19 mouse cellular contexts compared by ENCODE assay signal in genomic region chr13:99454977-99455376, GRCm38 (mm10).
A peak's percentile ranks its signal among the peaks of the same experiment; 100 is the strongest.
DNase-seq lines count a peak whose midpoint lies in the region; ATAC-seq and TF ChIP-seq lines count a peak whose summit lies in the region.
"Had no signal": no experiment of that assay in that cellular context is flagged by ENCODE, and none has a peak within 500 bp of the region (broad histone marks: within the 10 kb centered on the region; RNA-seq: fewer than 3 reads in every experiment).

No protein-coding gene starts in this region.

- no peaks in the 10 kb centered on the region for H3K9me3 ChIP-seq in forebrain, embryonic 13.5 days (replicated peaks)
- H3K9me3 ChIP-seq in forebrain, embryonic 16.5 days (ENCODE audit: control insufficient read depth, low read length), result no peaks in the 10 kb centered on the region
- H3K9me3 ChIP-seq in hindbrain, embryonic 11.5 days (ENCODE audit: control insufficient read depth, low read length), result no peaks in the 10 kb centered on the region
- no peaks in the 10 kb centered on the region for H3K9me3 ChIP-seq in hindbrain, postnatal 0 days (ENCODE audit: low read length)
- H3K9me3 ChIP-seq in midbrain, embryonic 11.5 days (ENCODE audit: control insufficient read depth, low read length), result no peaks in the 10 kb centered on the region
- no peaks in the 10 kb centered on the region for H3K9me3 ChIP-seq in midbrain, embryonic 16.5 days (replicated peaks; ENCODE audit: control insufficient read depth, low read length, poor library complexity, severe bottlenecking)
- H3K9me3 ChIP-seq: embryonic facial prominence, embryonic 13.5 days; forebrain, embryonic 12.5 days; hindbrain, embryonic 15.5 days had no signal

- H3K4me1 ChIP-seq in forebrain, embryonic 13.5 days, result peaks cover 63% of the 10 kb centered on the region
- peaks cover 37% of the 10 kb centered on the region for H3K4me1 ChIP-seq in forebrain, embryonic 16.5 days (replicated peaks; ENCODE audit: control insufficient read depth, insufficient read depth, low read length)
- no peaks in the 10 kb centered on the region for H3K4me1 ChIP-seq in hindbrain, embryonic 11.5 days (replicated peaks; ENCODE audit: control insufficient read depth, insufficient read depth, low read length)
- peaks cover 10% of the 10 kb centered on the region for H3K4me1 ChIP-seq in hindbrain, postnatal 0 days (ENCODE audit: insufficient read depth, low read length)
- peaks cover 4% of the 10 kb centered on the region; the same call in 1 of the 2 replicates for H3K4me1 ChIP-seq in midbrain, embryonic 11.5 days (ENCODE audit: control insufficient read depth, insufficient read depth, low read length)
- peaks cover 39% of the 10 kb centered on the region for H3K4me1 ChIP-seq in midbrain, embryonic 16.5 days (ENCODE audit: control insufficient read depth, insufficient read depth, low read length)

- WGBS in forebrain, embryonic 13.5 days, result 89% methylated on average over 7 of the region's 7 CpGs
- WGBS in forebrain, embryonic 16.5 days, result 80% methylated on average over 7 of the region's 7 CpGs
- WGBS in hindbrain, embryonic 11.5 days, result 91% methylated on average over 7 of the region's 7 CpGs
- 80% methylated on average over 7 of the region's 7 CpGs for WGBS in hindbrain, postnatal 0 days
- WGBS in midbrain, embryonic 11.5 days, result 87% methylated on average over 7 of the region's 7 CpGs
- 75% methylated on average over 7 of the region's 7 CpGs for WGBS in midbrain, embryonic 16.5 days

- no peak for DNase-seq in hindbrain, embryonic 11.5 days (ENCODE audit: low spot score)
- DNase-seq in hindbrain, postnatal 0 days (ENCODE audit: low spot score), result no peak
- no peak for DNase-seq in midbrain, embryonic 11.5 days (ENCODE audit: low spot score, missing footprints)
- DNase-seq in left cerebral cortex, adult 8-10 months (ENCODE audit: low spot score in 2 of 2), result no peak
- DNase-seq: adrenal gland, postnatal 14 days; cerebellum, adult 8-10 months; heart, adult 18-20 months had no signal

- no peak for TF ChIP-seq CTCF in hindbrain, postnatal 0 days (IDR thresholded peaks at IDR 0.05; ENCODE audit: low read depth)

- no peak overlapping the region for H3K4me3 ChIP-seq in forebrain, embryonic 13.5 days
- no peak overlapping the region for H3K4me3 ChIP-seq in forebrain, embryonic 16.5 days (replicated peaks; ENCODE audit: low read length)
- no peak overlapping the region for H3K4me3 ChIP-seq in hindbrain, embryonic 11.5 days (ENCODE audit: low read depth, low read length)
- H3K4me3 ChIP-seq in hindbrain, postnatal 0 days (ENCODE audit: low read length), result no peak overlapping the region
- no peak overlapping the region for H3K4me3 ChIP-seq in midbrain, embryonic 11.5 days (ENCODE audit: low read depth, low read length)
- no peak overlapping the region for H3K4me3 ChIP-seq in midbrain, embryonic 16.5 days (ENCODE audit: low read depth, low read length)
- H3K4me3 ChIP-seq: embryonic facial prominence, embryonic 13.5 days; forebrain, embryonic 12.5 days; hindbrain, embryonic 15.5 days had no signal

- no peak overlapping the region for H3K4me2 ChIP-seq in forebrain, embryonic 13.5 days
- no peak overlapping the region for H3K4me2 ChIP-seq in forebrain, embryonic 16.5 days (ENCODE audit: low read length)
- H3K4me2 ChIP-seq in hindbrain, embryonic 11.5 days (replicated peaks; ENCODE audit: low read depth, low read length), result no peak overlapping the region
- no peak overlapping the region for H3K4me2 ChIP-seq in hindbrain, postnatal 0 days (ENCODE audit: low read depth, low read length)
- H3K4me2 ChIP-seq in midbrain, embryonic 11.5 days, result no peak overlapping the region
- H3K4me2 ChIP-seq in midbrain, embryonic 16.5 days (ENCODE audit: low read length), result no peak overlapping the region
- H3K4me2 ChIP-seq: embryonic facial prominence, embryonic 13.5 days; forebrain, embryonic 12.5 days; heart, embryonic 11.5 days; hindbrain, embryonic 15.5 days had no signal

- H3K9ac ChIP-seq in forebrain, embryonic 13.5 days, result no peak overlapping the region
- H3K9ac ChIP-seq in forebrain, embryonic 16.5 days (replicated peaks; ENCODE audit: low read depth, low read length), result no peak overlapping the region
- H3K9ac ChIP-seq in hindbrain, embryonic 11.5 days (ENCODE audit: low read depth, low read length), result no peak overlapping the region
- no peak overlapping the region for H3K9ac ChIP-seq in hindbrain, postnatal 0 days (replicated peaks; ENCODE audit: low read length)
- no peak overlapping the region for H3K9ac ChIP-seq in midbrain, embryonic 11.5 days (ENCODE audit: low read length)
- no peak overlapping the region for H3K9ac ChIP-seq in midbrain, embryonic 16.5 days (ENCODE audit: low read depth, low read length)
- H3K9ac ChIP-seq: embryonic facial prominence, embryonic 13.5 days; forebrain, embryonic 12.5 days; hindbrain, embryonic 15.5 days had no signal

- H3K27ac ChIP-seq in forebrain, embryonic 13.5 days, result 0 out of 2 replicates have a peak overlapping the region, but pooled peaks have one; percentile 7
- no peak overlapping the region for H3K27ac ChIP-seq in forebrain, embryonic 16.5 days (ENCODE audit: low read length)
- peak overlapping the region; percentile 11; the same call in 1 of the 2 replicates for H3K27ac ChIP-seq in hindbrain, embryonic 11.5 days (ENCODE audit: low read depth, low read length)
- H3K27ac ChIP-seq in hindbrain, postnatal 0 days, result no peak overlapping the region
- H3K27ac ChIP-seq in midbrain, embryonic 11.5 days (ENCODE audit: low read depth, low read length), result no peak overlapping the region
- no peak overlapping the region for H3K27ac ChIP-seq in midbrain, embryonic 16.5 days (ENCODE audit: low read length)
- H3K27ac ChIP-seq: embryonic facial prominence, embryonic 13.5 days; forebrain, embryonic 12.5 days; hindbrain, embryonic 15.5 days had no signal

- H3K36me3 ChIP-seq in forebrain, embryonic 13.5 days (ENCODE audit: poor library complexity, severe bottlenecking), result peaks cover 28% of the 10 kb centered on the region; the same call in 1 of the 2 replicates
- H3K36me3 ChIP-seq in forebrain, embryonic 16.5 days (ENCODE audit: control insufficient read depth, insufficient read depth), result no peaks in the 10 kb centered on the region
- no peaks in the 10 kb centered on the region for H3K36me3 ChIP-seq in hindbrain, embryonic 11.5 days (ENCODE audit: control insufficient read depth, insufficient read depth, low read length)
- no peaks in the 10 kb centered on the region for H3K36me3 ChIP-seq in hindbrain, postnatal 0 days (ENCODE audit: insufficient read depth, low read length)
- H3K36me3 ChIP-seq in midbrain, embryonic 11.5 days (ENCODE audit: control insufficient read depth, insufficient read depth, low read length), result peaks cover 4% of the 10 kb centered on the region
- 0 out of 2 replicates have a peak, but pooled peaks cover 2% of the 10 kb centered on the region for H3K36me3 ChIP-seq in midbrain, embryonic 16.5 days (ENCODE audit: control insufficient read depth, insufficient read depth, low read length)
- H3K36me3 ChIP-seq: embryonic facial prominence, embryonic 13.5 days; hindbrain, embryonic 15.5 days had no signal

- no peaks in the 10 kb centered on the region for H3K27me3 ChIP-seq in forebrain, embryonic 13.5 days
- no peaks in the 10 kb centered on the region for H3K27me3 ChIP-seq in forebrain, embryonic 16.5 days (replicated peaks; ENCODE audit: control insufficient read depth, insufficient read depth, low read length)
- no peaks in the 10 kb centered on the region for H3K27me3 ChIP-seq in hindbrain, embryonic 11.5 days (ENCODE audit: control insufficient read depth, insufficient read depth, low read length)
- H3K27me3 ChIP-seq in hindbrain, postnatal 0 days (ENCODE audit: insufficient read depth, low read length), result no peaks in the 10 kb centered on the region
- H3K27me3 ChIP-seq in midbrain, embryonic 11.5 days (ENCODE audit: control insufficient read depth, insufficient read depth, low read length), result no peaks in the 10 kb centered on the region
- H3K27me3 ChIP-seq in midbrain, embryonic 16.5 days (ENCODE audit: control insufficient read depth, insufficient read depth, low read depth, low read length), result no peaks in the 10 kb centered on the region
- H3K27me3 ChIP-seq: CH12.LX; embryonic facial prominence, embryonic 13.5 days; forebrain, embryonic 12.5 days; hindbrain, embryonic 15.5 days; Patski had no signal

- no peak for ATAC-seq in forebrain, embryonic 13.5 days
- ATAC-seq in forebrain, embryonic 16.5 days, result no peak
- ATAC-seq in hindbrain, embryonic 11.5 days (ENCODE audit: low FRiP score), result no peak
- no peak for ATAC-seq in hindbrain, postnatal 0 days
- peak; percentile 34; the same call in 1 of the 2 replicates for ATAC-seq in midbrain, embryonic 11.5 days (ENCODE audit: low FRiP score)
- no peak for ATAC-seq in midbrain, embryonic 16.5 days
- ATAC-seq: activated CD4-positive, CD25-positive, alpha-beta regulatory T cell, adult 4 months; inflammation-experienced regulatory T-cells, adult 6 months; intestine, postnatal 0 days; Patski had no signal

Comparison
In these comparisons a context has a peak if more than half of its experiments do, and no peak if none do; other contexts are left out.
1. H3K27ac ChIP-seq: peak in forebrain, embryonic 13.5 days (single experiment) and hindbrain, embryonic 11.5 days (single experiment); none in forebrain, embryonic 16.5 days (single experiment), hindbrain, postnatal 0 days (single experiment), midbrain, embryonic 11.5 days (single experiment) and midbrain, embryonic 16.5 days (single experiment).